Mouse (Mus musculus) frontal cortex, postnatal 25 days (tissue): Measurements from ENCODE around the gene Tmbim6.
A peak's percentile ranks its signal among the peaks of the same experiment; 100 is the strongest.

Experiments
- DNase-seq, 2 experiments: peaks; one replicate each; pipeline ENCODE4 v3.0.0; 2022; ENCODE audit warnings: low spot score in 2 of 2

The Tmbim6 gene

DNA sequence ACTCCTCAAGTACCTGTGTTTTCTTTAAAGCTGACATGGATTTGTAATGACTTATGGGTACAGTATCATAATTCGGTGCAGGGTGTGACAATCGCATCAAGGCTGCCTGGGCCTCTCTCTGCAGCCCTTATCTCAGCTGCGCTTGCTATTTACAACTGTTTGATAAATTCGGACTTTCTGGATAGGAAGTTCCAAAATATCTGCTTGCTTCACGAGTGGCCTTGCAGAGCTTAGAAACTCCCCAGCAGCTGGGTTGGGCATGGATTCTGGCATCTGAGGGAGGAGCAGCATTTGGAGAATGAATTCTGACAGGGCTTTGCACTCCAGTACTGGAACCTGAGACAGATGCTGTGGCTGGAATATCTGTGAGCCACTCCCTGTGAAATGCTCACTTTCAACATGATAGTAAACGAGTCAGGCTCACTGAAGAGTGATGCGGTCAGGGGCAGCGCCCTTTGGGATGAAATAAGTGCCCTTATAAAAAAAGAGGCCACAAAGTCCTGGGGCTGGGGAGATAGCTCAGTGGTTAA lies 57.1 kb downstream of the Tmbim6 start:
- no peak for DNase-seq

DNA sequence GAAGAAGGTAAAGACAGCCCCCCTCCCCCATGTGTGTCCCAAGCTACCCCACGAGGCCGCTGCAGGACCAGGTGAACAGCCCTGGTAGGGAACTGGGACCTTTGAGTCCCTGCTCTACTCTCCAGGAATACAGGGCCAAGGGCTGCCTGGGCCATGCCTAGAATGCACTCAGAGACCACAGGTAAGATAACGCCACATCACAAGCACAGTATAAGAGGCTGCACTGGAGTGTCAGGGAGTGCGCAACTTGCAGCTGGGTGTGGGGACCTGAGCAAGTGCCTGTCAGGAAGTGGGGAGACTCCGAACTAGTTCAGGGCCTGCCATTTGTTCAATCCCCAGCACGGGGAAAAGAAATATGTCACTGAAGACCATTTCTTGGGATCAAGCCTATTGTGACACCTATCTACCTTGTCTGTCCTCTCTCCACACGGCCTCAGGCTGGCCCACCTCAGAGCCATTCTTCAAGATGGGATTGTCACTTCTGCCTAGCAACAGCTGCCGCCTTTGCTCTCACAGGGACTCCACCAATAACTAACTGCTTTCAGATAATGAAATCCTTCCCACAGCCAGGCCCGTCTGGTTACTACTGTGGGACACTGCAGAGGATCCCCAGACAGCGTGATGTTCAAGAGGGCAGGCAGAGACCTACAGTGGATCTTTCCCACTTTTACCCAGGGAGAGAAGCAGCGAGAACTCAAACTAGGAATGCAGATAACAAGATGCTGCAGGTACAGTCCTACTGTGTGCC lies 60.6 kb downstream of the Tmbim6 start:
- DNase-seq: no peak

DNA sequence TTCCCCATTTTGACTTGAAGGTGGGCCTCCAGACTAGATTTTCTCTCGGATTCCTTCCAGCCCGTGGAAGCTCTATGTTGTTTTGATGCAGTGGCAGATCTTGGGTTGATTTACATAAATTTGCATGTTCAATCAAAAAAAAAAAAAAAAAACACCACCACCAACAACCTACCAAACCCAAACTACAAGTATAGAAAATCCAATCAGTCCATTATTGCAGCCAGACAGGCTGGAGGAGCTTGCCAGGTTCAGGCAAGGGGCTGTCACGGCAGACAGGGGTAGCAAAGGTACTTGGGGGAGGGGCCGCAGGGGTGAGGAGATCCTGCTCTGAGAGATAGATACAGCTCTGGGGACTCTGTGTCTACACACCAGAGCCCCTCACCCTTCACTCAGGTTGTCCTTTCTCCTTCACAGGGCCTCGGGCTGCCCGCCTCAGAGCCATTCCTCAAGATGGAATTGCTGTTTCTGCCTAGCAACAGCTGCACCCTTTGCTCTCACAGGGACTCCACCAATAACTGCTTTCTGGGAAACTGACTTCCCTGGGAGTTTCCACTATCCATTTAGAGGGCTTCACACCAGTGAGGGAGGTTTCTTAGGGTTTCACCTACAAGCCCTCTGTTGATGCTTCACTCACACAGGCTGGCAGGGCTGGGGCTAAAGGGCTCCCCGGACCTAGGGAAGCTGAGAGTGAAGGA lies 62.0 kb downstream of the Tmbim6 start:
- DNase-seq: no peak

DNA sequence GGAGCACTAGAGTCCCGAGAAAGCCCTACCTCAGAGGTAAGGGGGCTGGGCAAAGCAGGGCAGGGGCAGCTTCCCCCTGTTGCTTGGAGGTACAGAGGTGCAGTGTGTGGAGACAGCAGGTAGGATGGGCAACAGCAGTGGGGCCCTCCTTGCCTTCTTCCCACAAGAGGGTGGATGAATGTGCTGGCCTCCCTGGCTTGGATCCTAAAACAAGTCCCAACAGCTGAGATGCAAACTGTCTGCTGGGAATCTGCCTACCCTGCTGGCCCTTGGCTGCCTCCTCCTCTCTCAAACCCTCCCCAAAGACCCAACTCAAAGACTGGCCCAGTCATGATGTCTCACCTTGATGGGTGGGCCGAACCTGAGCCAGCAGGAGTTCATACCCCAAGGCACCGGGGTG lies 62.7 kb downstream of the Tmbim6 start:
- DNase-seq: no peak

DNA sequence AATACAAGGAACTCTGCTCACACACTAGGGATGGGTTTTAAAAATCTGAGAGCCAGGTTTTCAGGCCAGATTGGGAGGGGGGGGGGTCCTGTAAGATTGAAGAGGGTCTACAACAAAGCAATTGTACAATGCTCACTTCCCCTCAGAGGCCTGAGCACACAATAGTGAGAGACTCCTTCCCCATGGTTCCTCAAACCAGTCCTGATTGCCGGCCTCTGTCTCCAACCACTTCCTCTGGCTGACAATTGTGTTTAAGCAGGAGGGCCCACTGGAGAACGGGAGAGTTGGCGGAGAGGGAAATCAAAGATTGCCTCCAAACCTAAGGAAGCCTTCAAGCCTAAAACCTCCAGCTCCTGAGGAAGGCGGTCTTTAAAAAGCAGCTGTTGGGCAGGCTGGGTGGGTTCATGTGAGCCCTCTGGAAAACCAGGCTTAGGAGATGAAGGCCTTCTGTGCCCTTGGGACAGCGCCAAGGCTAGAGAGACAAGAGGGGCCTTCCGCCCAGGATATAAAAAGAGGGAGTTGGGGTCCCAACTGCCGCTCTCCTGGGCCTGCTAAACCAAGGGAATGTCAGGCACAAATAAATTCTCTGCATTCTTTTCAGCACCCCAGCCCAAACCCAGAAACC lies 63.8 kb downstream of the Tmbim6 start:
- DNase-seq: no peak

DNA sequence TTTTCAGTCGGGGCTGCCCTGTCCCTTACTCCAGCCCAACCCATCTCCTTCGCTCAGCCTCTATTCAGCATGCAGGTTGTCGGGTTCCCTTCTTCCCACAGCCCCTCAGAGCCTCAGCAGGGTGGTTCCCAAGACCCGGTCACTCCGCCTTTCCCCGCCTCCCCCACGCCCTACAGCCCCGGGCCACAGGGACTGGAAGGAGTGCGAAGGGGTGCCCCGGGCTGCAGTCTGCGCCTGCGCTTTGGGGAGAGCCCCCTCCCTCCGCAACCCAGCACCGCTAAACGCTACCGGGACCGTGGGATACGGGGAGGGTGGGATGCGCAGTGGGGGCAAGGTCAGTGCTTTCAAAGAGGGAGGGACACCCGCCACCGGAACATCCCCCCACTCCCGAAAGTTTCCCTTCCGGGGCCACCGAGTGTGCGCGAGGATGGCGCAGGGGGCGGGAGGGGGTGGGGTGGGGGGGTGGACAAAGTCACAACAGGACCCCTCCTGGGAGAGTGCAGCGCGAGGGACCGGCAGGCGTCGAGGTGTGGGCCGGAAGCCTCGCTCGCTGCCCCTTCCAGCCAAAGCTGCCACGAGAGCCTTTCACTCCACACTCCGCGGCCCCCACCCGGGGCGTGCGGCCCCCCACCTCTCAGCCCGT lies 64.4 kb downstream of the Tmbim6 start:
- DNase-seq: peak in 1 of 2 experiments; percentile 39

DNA sequence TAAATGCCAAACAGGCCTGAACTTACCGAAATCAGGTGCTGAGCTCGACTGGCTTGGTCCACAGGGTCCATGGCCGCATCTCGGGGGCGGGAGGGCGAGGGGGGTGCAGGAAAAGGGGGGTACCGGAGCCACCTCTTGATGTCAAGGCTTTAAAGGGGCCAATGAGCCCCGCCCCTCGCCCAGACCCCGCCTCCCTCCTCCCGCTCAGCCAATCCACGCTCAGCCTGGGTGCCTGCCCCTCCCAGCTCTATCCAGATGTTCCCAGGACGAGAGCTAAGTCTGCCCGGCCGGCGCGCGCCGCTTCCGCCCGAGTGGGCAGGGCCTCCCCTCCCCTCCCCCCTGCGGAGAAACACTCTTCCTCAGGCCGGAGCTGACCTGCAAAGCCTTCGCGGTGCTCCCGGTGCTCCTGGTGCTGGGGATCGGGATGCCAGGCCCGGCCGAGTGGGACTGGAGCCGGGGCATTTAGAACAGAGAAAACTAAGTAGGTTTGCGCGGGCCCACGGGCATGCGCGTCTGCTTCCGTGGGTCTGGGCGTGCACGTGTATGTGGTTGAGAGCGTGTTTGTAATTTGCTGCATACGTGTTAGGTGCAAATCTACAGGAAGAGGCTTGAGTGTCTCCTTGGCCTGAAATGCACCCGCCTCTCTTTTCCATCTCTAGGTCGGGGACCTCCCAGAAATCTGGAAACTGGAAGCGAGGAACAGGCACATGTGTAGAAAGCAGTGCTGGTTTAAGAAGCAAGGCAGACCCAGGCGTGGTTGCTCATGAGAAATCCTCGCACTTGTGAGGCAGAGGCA lies 65.1 kb downstream of the Tmbim6 start, which contains the start of gene Nckap5l:
Gene Nckap5l (minus strand): TSS at position 143 of the 796 bp plus-strand sequence.
- DNase-seq: peak; percentile 70 to 83
